Mouse (Mus musculus) C3H10T1/2 (cell line): Measurements from ENCODE around the gene Gm5105. TPM values are rescaled to one million over a fixed set of nuclear protein-coding genes. Genes with fewer than 3 reads are reported as not detected.

ENCODE experiments used
- polyA plus RNA-seq, 2 experiments: library from polyadenylated mRNA; unstranded; fragments of >200 nt; fragmentation: generic; extraction: Trizol; gene quantifications; one replicate each; pipeline ENCODE4 v1.2.1; 2012; ENCODE audit warnings: missing spikeins in 2 of 2

The Gm5105 gene
- polyA plus RNA-seq, result under 1 TPM in 1 of 2 experiments, not detected in 1; 0.12 TPM

GRCm38 (mm10) chr3:138067288-138067687, at the start of gene Gm5105:
Gm5105 (minus strand) TSS chr3:138067388.

GRCm38 (mm10) chr3:138064732-138065645, 2.2 kb downstream of the Gm5105 start, which contains the start of gene 1110002E22Rik:
1110002E22Rik (plus strand) TSS chr3:138065052.

Other genes starting within 250 kb of the Gm5105 start
- gene H2afz, start 202.9 kb downstream of the Gm5105 start, polyA plus RNA-seq, result 1,000 to 10,000 TPM in 1 of 2 experiments, 100 to 1,000 TPM in 1; 487 to 1,203 TPM
- gene Dnajb14, start 199.7 kb downstream of the Gm5105 start, polyA plus RNA-seq, result 1 to 10 TPM; 1.3 to 2.2 TPM
- 10 to 100 TPM in 1 of 2 experiments, 1 to 10 TPM in 1; 6.6 to 34.7 TPM for gene Lamtor3, start 148.9 kb downstream of the Gm5105 start, polyA plus RNA-seq
- gene Dapp1, start 85.8 kb downstream of the Gm5105 start, polyA plus RNA-seq, result 1 to 10 TPM; 1.5 to 4.4 TPM
- gene 1110002E22Rik, start 2.3 kb downstream of the Gm5105 start, polyA plus RNA-seq, result under 1 TPM in 1 of 2 experiments, not detected in 1; 0.01 TPM
- gene Trmt10a, start 76.1 kb upstream of the Gm5105 start, polyA plus RNA-seq, result 1 to 10 TPM; 2.1 to 2.6 TPM
- gene Mttp, start 77.6 kb upstream of the Gm5105 start, polyA plus RNA-seq, result 1 to 10 TPM in 1 of 2 experiments, under 1 TPM in 1; 0.73 to 2.6 TPM
- not detected for gene 4930579F01Rik, start 126.4 kb upstream of the Gm5105 start, polyA plus RNA-seq
- 10 to 100 TPM in 1 of 2 experiments, 1 to 10 TPM in 1; 1.9 to 11.7 TPM for gene Adh7, start 150.4 kb upstream of the Gm5105 start, polyA plus RNA-seq
- 1 to 10 TPM in 1 of 2 experiments, under 1 TPM in 1; 0.26 to 9.7 TPM for gene Adh1, start 193.6 kb upstream of the Gm5105 start, polyA plus RNA-seq
- not detected for gene Adh6a, start 245.9 kb upstream of the Gm5105 start, polyA plus RNA-seq